In genomic region chr10:80570871-80571836, GRCm38 (mm10) we compare ENCODE assay signal across 8 mouse cellular contexts. TPM values are rescaled to one million over a fixed set of nuclear protein-coding genes. Genes with fewer than 3 reads are reported as not detected.
DNase-seq lines count a peak whose midpoint lies in the region; ATAC-seq and TF ChIP-seq lines count a peak whose summit lies in the region.

No protein-coding gene starts in this region.

- no peak for TF ChIP-seq CTCF in bone marrow macrophage, adult 2 months (IDR thresholded peaks at IDR 0.05; ENCODE audit: low read depth, low read length)

- peak overlapping the region; percentile 45 for H3K9ac ChIP-seq in kidney, embryonic 14.5 days (ENCODE audit: low read depth, low read length)
- H3K9ac ChIP-seq in forebrain, embryonic 16.5 days (replicated peaks; ENCODE audit: low read depth, low read length): peak overlapping the region; percentile 46
- peak overlapping the region; percentile 87 for H3K9ac ChIP-seq in liver, embryonic 16.5 days (ENCODE audit: low read depth, low read length)

- H3K27ac ChIP-seq in kidney, embryonic 14.5 days (ENCODE audit: low read depth, low read length): peak overlapping the region; percentile 42; the same call in 1 of the 2 replicates
- peak overlapping the region; percentile 20; the same call in 1 of the 2 replicates for H3K27ac ChIP-seq in bone marrow macrophage, adult 2 months (ENCODE audit: insufficient read depth, low read depth, low read length)
- 0 out of 2 replicates have a peak overlapping the region, but pooled peaks have one; percentile 10 for H3K27ac ChIP-seq in forebrain, embryonic 16.5 days (ENCODE audit: low read length)
- peak overlapping the region; percentile 98 for H3K27ac ChIP-seq in liver, embryonic 16.5 days (ENCODE audit: low read length)

- ATAC-seq in kidney, embryonic 14.5 days (ENCODE audit: low FRiP score, low TSS enrichment): peak; percentile 14; the same call in 1 of the 2 replicates
- ATAC-seq in forebrain, embryonic 16.5 days: no peak
- ATAC-seq in liver, embryonic 16.5 days (ENCODE audit: low read depth): peak; percentile 38
- peak; percentile 24; the same call in 1 of the 2 replicates for ATAC-seq in neutrophil, adult 5-6 weeks (ENCODE audit: extremely low read depth, insufficient number of reproducible peaks, low FRiP score, poor library complexity, severe bottlenecking)
- ATAC-seq in frontal cortex, adult (ENCODE audit: low TSS enrichment): no peak

- 19% methylated on average over 30 of the region's 30 CpGs for WGBS in kidney, embryonic 14.5 days
- WGBS in forebrain, embryonic 16.5 days: 17% methylated on average over 30 of the region's 30 CpGs
- WGBS in liver, embryonic 16.5 days (ENCODE audit: insufficient replicate concordance): 10% methylated on average over 30 of the region's 30 CpGs

- H3K4me2 ChIP-seq in kidney, embryonic 14.5 days (replicated peaks; ENCODE audit: low read depth, low read length): peak overlapping the region; percentile 50
- peak overlapping the region; percentile 36 for H3K4me2 ChIP-seq in forebrain, embryonic 16.5 days (ENCODE audit: low read length)
- peak overlapping the region; percentile 96 for H3K4me2 ChIP-seq in liver, embryonic 16.5 days (ENCODE audit: low read depth, low read length)

- TF ChIP-seq POLR2A in bone marrow macrophage, adult 2 months (IDR thresholded peaks at IDR 0.05; ENCODE audit: borderline replicate concordance, low read depth, low read length): no peak

- no peaks in the 10 kb centered on the region for H3K9me3 ChIP-seq in kidney, embryonic 14.5 days (ENCODE audit: control insufficient read depth, low read length)
- H3K9me3 ChIP-seq in forebrain, embryonic 16.5 days (ENCODE audit: control insufficient read depth, low read length): no peaks in the 10 kb centered on the region
- H3K9me3 ChIP-seq in liver, embryonic 16.5 days (replicated peaks; ENCODE audit: control insufficient read depth, low read length): no peaks in the 10 kb centered on the region

- H3K4me1 ChIP-seq in kidney, embryonic 14.5 days (ENCODE audit: control insufficient read depth, insufficient read depth, low read length): peaks cover 58% of the 10 kb centered on the region
- peaks cover 32% of the 10 kb centered on the region for H3K4me1 ChIP-seq in bone marrow macrophage, adult 2 months (ENCODE audit: control insufficient read depth, insufficient read depth, low read length)
- peaks cover 58% of the 10 kb centered on the region for H3K4me1 ChIP-seq in forebrain, embryonic 16.5 days (replicated peaks; ENCODE audit: control insufficient read depth, insufficient read depth, low read length)
- peaks cover 76% of the 10 kb centered on the region for H3K4me1 ChIP-seq in liver, embryonic 16.5 days (ENCODE audit: control insufficient read depth, low read depth, low read length)

- peak overlapping the region; percentile 21; the same call in 1 of the 2 replicates for H3K4me3 ChIP-seq in kidney, embryonic 14.5 days (ENCODE audit: low read length)
- H3K4me3 ChIP-seq in bone marrow macrophage, adult 2 months (ENCODE audit: insufficient read depth, low read length): peak overlapping the region; percentile 39
- peak overlapping the region; percentile 6; the same call in 1 of the 2 replicates for H3K4me3 ChIP-seq in forebrain, embryonic 16.5 days (replicated peaks; ENCODE audit: low read length)
- H3K4me3 ChIP-seq in liver, embryonic 16.5 days (ENCODE audit: low read depth, low read length): peak overlapping the region; percentile 85

- no peaks in the 10 kb centered on the region for H3K27me3 ChIP-seq in kidney, embryonic 14.5 days (ENCODE audit: control insufficient read depth, insufficient read depth, low read length)
- no peaks in the 10 kb centered on the region for H3K27me3 ChIP-seq in forebrain, embryonic 16.5 days (replicated peaks; ENCODE audit: control insufficient read depth, insufficient read depth, low read length)
- H3K27me3 ChIP-seq in liver, embryonic 16.5 days (ENCODE audit: control insufficient read depth, insufficient read depth, low read depth, low read length): no peaks in the 10 kb centered on the region

- DNase-seq in kidney, adult 11 months: no peak
- DNase-seq in urinary bladder, postnatal 4 days (ENCODE audit: low spot score in 2 of 2): no peak

- peaks cover 14% of the 10 kb centered on the region; the same call in 1 of the 2 replicates for H3K36me3 ChIP-seq in kidney, embryonic 14.5 days (ENCODE audit: control insufficient read depth, insufficient read depth, low read length)
- H3K36me3 ChIP-seq in forebrain, embryonic 16.5 days (ENCODE audit: control insufficient read depth, insufficient read depth): no peaks in the 10 kb centered on the region
- peaks cover 10% of the 10 kb centered on the region for H3K36me3 ChIP-seq in liver, embryonic 16.5 days (ENCODE audit: control insufficient read depth, insufficient read depth)

RNA-seq across cellular contexts. Expression of gene Klf16, which starts 6.0 kb away (rescaled TPM):
- 10.1 and 10.2 TPM in 2 replicates for polyA plus RNA-seq in kidney, embryonic 14.5 days (2014; fragmentation: Nextera tagmentation; extraction: Ambion mirVana)
- 7.7 and 9.3 TPM in 2 replicates for polyA plus RNA-seq in bone marrow macrophage, adult 2 months (2012; ENCODE audit: insufficient read depth, insufficient read length, missing spikeins)
- 9.2 and 10.1 TPM in 2 replicates for polyA plus RNA-seq in forebrain, embryonic 16.5 days (2015; fragmentation: Nextera tagmentation; extraction: Ambion mirVana)
- polyA plus RNA-seq in liver, embryonic 16.5 days (2015; fragmentation: Nextera tagmentation; extraction: Ambion mirVana): 9.6 and 10.7 TPM in 2 replicates
- total RNA-seq in neutrophil, adult 5-6 weeks (2017): 6.5 and 8.0 TPM in 2 replicates

RNA-seq across cellular contexts. Expression of gene Rexo1, which starts 9.8 kb away (rescaled TPM):
- 25.8 and 31.3 TPM in 2 replicates for polyA plus RNA-seq in kidney, embryonic 14.5 days (2014; fragmentation: Nextera tagmentation; extraction: Ambion mirVana)
- 28.9 and 29.8 TPM in 2 replicates for polyA plus RNA-seq in bone marrow macrophage, adult 2 months (2012; ENCODE audit: insufficient read depth, insufficient read length, missing spikeins)
- polyA plus RNA-seq in forebrain, embryonic 16.5 days (2015; fragmentation: Nextera tagmentation; extraction: Ambion mirVana): 28.1 and 30.3 TPM in 2 replicates
- polyA plus RNA-seq in liver, embryonic 16.5 days (2015; fragmentation: Nextera tagmentation; extraction: Ambion mirVana): 10.9 and 12.1 TPM in 2 replicates
- 29.3 and 35.4 TPM in 2 replicates for total RNA-seq in neutrophil, adult 5-6 weeks (2017)

RNA-seq across cellular contexts. Expression of gene Abhd17a, which starts 19.0 kb away (rescaled TPM):
- 125 and 130 TPM in 2 replicates for polyA plus RNA-seq in kidney, embryonic 14.5 days (2014; fragmentation: Nextera tagmentation; extraction: Ambion mirVana)
- polyA plus RNA-seq in bone marrow macrophage, adult 2 months (2012; ENCODE audit: insufficient read depth, insufficient read length, missing spikeins): 63.2 and 67.3 TPM in 2 replicates
- 92.2 and 93.1 TPM in 2 replicates for polyA plus RNA-seq in forebrain, embryonic 16.5 days (2015; fragmentation: Nextera tagmentation; extraction: Ambion mirVana)
- polyA plus RNA-seq in liver, embryonic 16.5 days (2015; fragmentation: Nextera tagmentation; extraction: Ambion mirVana): 31.4 and 35.9 TPM in 2 replicates
- total RNA-seq in neutrophil, adult 5-6 weeks (2017): 26.4 and 33.0 TPM in 2 replicates

RNA-seq across cellular contexts. Expression of gene Scamp4, which starts 31.5 kb away (rescaled TPM):
- 88.5 and 103 TPM in 2 replicates for polyA plus RNA-seq in kidney, embryonic 14.5 days (2014; fragmentation: Nextera tagmentation; extraction: Ambion mirVana)
- 29.3 and 35.4 TPM in 2 replicates for polyA plus RNA-seq in bone marrow macrophage, adult 2 months (2012; ENCODE audit: insufficient read depth, insufficient read length, missing spikeins)
- 69.9 and 77.2 TPM in 2 replicates for polyA plus RNA-seq in forebrain, embryonic 16.5 days (2015; fragmentation: Nextera tagmentation; extraction: Ambion mirVana)
- 35.3 and 38.3 TPM in 2 replicates for polyA plus RNA-seq in liver, embryonic 16.5 days (2015; fragmentation: Nextera tagmentation; extraction: Ambion mirVana)
- total RNA-seq in neutrophil, adult 5-6 weeks (2017): 11.2 and 13.3 TPM in 2 replicates

RNA-seq across cellular contexts. Expression of gene Adat3, which starts 31.5 kb away (rescaled TPM):
- 8.0 and 8.8 TPM in 2 replicates for polyA plus RNA-seq in kidney, embryonic 14.5 days (2014; fragmentation: Nextera tagmentation; extraction: Ambion mirVana)
- polyA plus RNA-seq in bone marrow macrophage, adult 2 months (2012; ENCODE audit: insufficient read depth, insufficient read length, missing spikeins): 2.2 and 3.2 TPM in 2 replicates
- 6.4 and 6.7 TPM in 2 replicates for polyA plus RNA-seq in forebrain, embryonic 16.5 days (2015; fragmentation: Nextera tagmentation; extraction: Ambion mirVana)
- 3.2 and 3.7 TPM in 2 replicates for polyA plus RNA-seq in liver, embryonic 16.5 days (2015; fragmentation: Nextera tagmentation; extraction: Ambion mirVana)
- not detected in 2 replicates for total RNA-seq in neutrophil, adult 5-6 weeks (2017)

Comparison
In these comparisons a context has a peak if more than half of its experiments do, and no peak if none do; other contexts are left out.
1. ATAC-seq: peak in kidney, embryonic 14.5 days (single experiment), liver, embryonic 16.5 days (single experiment) and neutrophil, adult 5-6 weeks (single experiment); none in forebrain, embryonic 16.5 days (single experiment) and frontal cortex, adult (single experiment).
2. H3K27ac ChIP-seq: peak in every context shown above with its lines; median percentile 98 in liver, embryonic 16.5 days; 42 in kidney, embryonic 14.5 days; 20 in bone marrow macrophage, adult 2 months; 10 in forebrain, embryonic 16.5 days.
3. H3K4me2 ChIP-seq: peak in every context shown above with its lines; median percentile 96 in liver, embryonic 16.5 days; 50 in kidney, embryonic 14.5 days; 36 in forebrain, embryonic 16.5 days.
4. H3K4me3 ChIP-seq: peak in every context shown above with its lines; median percentile 85 in liver, embryonic 16.5 days; 39 in bone marrow macrophage, adult 2 months; 21 in kidney, embryonic 14.5 days; 6 in forebrain, embryonic 16.5 days.
5. Peak in every context shown above with its lines, with median percentiles within 50 percentile points of each other: H3K9ac ChIP-seq.